ENCODE assay signal across 18 mouse cellular contexts in genomic region chr11:17658717-17659116, GRCm38 (mm10).
DNase-seq lines count a peak whose midpoint lies in the region; ATAC-seq and TF ChIP-seq lines count a peak whose summit lies in the region.
"Had no signal": no experiment of that assay in that cellular context is flagged by ENCODE, and none has a peak within 500 bp of the region (broad histone marks: within the 10 kb centered on the region; RNA-seq: fewer than 3 reads in every experiment).

No protein-coding gene starts in this region.

- peak; percentile 34; the same call in 1 of the 2 replicates for ATAC-seq in midbrain, embryonic 11.5 days (ENCODE audit: low FRiP score)
- no peak for ATAC-seq in midbrain, postnatal 0 days (ENCODE audit: low FRiP score)
- peak; percentile 67 for ATAC-seq in neural tube, embryonic 12.5 days (ENCODE audit: low FRiP score, low read depth)
- ATAC-seq in neural tube, embryonic 15.5 days (ENCODE audit: low FRiP score) = no peak
- ATAC-seq in forebrain, embryonic 15.5 days (replicated peaks) = peak; percentile 57
- ATAC-seq: intestine, embryonic 15.5 days had no signal

- H3K4me2 ChIP-seq in midbrain, embryonic 11.5 days = no peak overlapping the region
- H3K4me2 ChIP-seq in midbrain, postnatal 0 days (ENCODE audit: low read depth, low read length, poor library complexity, severe bottlenecking) = no peak overlapping the region
- no peak overlapping the region for H3K4me2 ChIP-seq in neural tube, embryonic 12.5 days (replicated peaks)
- no peak overlapping the region for H3K4me2 ChIP-seq in neural tube, embryonic 15.5 days
- H3K4me2 ChIP-seq in forebrain, embryonic 15.5 days (replicated peaks) = no peak overlapping the region
- H3K4me2 ChIP-seq: embryonic facial prominence, embryonic 12.5 days; hindbrain, embryonic 14.5 days; intestine, embryonic 15.5 days had no signal

- WGBS in midbrain, embryonic 11.5 days = 85% methylated on average over 4 of the region's 4 CpGs
- WGBS in midbrain, postnatal 0 days = 71% methylated on average over 4 of the region's 4 CpGs
- WGBS in neural tube, embryonic 12.5 days = 87% methylated on average over 4 of the region's 4 CpGs
- WGBS in neural tube, embryonic 15.5 days = 75% methylated on average over 4 of the region's 4 CpGs
- 65% methylated on average over 4 of the region's 4 CpGs for WGBS in forebrain, embryonic 15.5 days

- no peak for TF ChIP-seq CTCF in midbrain, postnatal 0 days (IDR thresholded peaks at IDR 0.05)

- H3K27ac ChIP-seq in midbrain, embryonic 11.5 days (ENCODE audit: low read depth, low read length) = no peak overlapping the region
- H3K27ac ChIP-seq in midbrain, postnatal 0 days (ENCODE audit: low read depth, low read length) = no peak overlapping the region
- no peak overlapping the region for H3K27ac ChIP-seq in neural tube, embryonic 12.5 days
- no peak overlapping the region for H3K27ac ChIP-seq in neural tube, embryonic 15.5 days (replicated peaks)
- no peak overlapping the region for H3K27ac ChIP-seq in forebrain, embryonic 15.5 days (replicated peaks)
- H3K27ac ChIP-seq: embryonic facial prominence, embryonic 12.5 days; heart, embryonic 10.5 days; intestine, embryonic 15.5 days had no signal

- H3K4me3 ChIP-seq in midbrain, embryonic 11.5 days (ENCODE audit: low read depth, low read length) = no peak overlapping the region
- no peak overlapping the region for H3K4me3 ChIP-seq in midbrain, postnatal 0 days (ENCODE audit: low read depth, low read length)
- H3K4me3 ChIP-seq in neural tube, embryonic 12.5 days = no peak overlapping the region
- no peak overlapping the region for H3K4me3 ChIP-seq in neural tube, embryonic 15.5 days (replicated peaks)
- no peak overlapping the region for H3K4me3 ChIP-seq in forebrain, embryonic 15.5 days
- H3K4me3 ChIP-seq: embryonic facial prominence, embryonic 12.5 days; heart, embryonic 10.5 days; intestine, embryonic 15.5 days had no signal

- 0 out of 2 replicates have a peak, but pooled peaks cover 2% of the 10 kb centered on the region for H3K4me1 ChIP-seq in midbrain, embryonic 11.5 days (ENCODE audit: control insufficient read depth, insufficient read depth, low read length)
- H3K4me1 ChIP-seq in midbrain, postnatal 0 days (ENCODE audit: insufficient read depth, low read length) = no peaks in the 10 kb centered on the region
- no peaks in the 10 kb centered on the region for H3K4me1 ChIP-seq in neural tube, embryonic 12.5 days
- H3K4me1 ChIP-seq in neural tube, embryonic 15.5 days = no peaks in the 10 kb centered on the region
- H3K4me1 ChIP-seq in forebrain, embryonic 15.5 days = peaks cover 19% of the 10 kb centered on the region
- H3K4me1 ChIP-seq: embryonic facial prominence, embryonic 12.5 days; heart, embryonic 10.5 days; intestine, embryonic 15.5 days had no signal

- no peak overlapping the region for H3K9ac ChIP-seq in midbrain, embryonic 11.5 days (ENCODE audit: low read length)
- H3K9ac ChIP-seq in midbrain, postnatal 0 days (replicated peaks; ENCODE audit: low read length, poor library complexity, severe bottlenecking) = no peak overlapping the region
- H3K9ac ChIP-seq in neural tube, embryonic 12.5 days = no peak overlapping the region
- no peak overlapping the region for H3K9ac ChIP-seq in neural tube, embryonic 15.5 days (replicated peaks)
- no peak overlapping the region for H3K9ac ChIP-seq in forebrain, embryonic 15.5 days (replicated peaks)
- H3K9ac ChIP-seq: embryonic facial prominence, embryonic 12.5 days; hindbrain, embryonic 14.5 days; intestine, embryonic 15.5 days had no signal

- H3K36me3 ChIP-seq in midbrain, embryonic 11.5 days (ENCODE audit: control insufficient read depth, insufficient read depth, low read length) = no peaks in the 10 kb centered on the region
- no peaks in the 10 kb centered on the region for H3K36me3 ChIP-seq in midbrain, postnatal 0 days (ENCODE audit: insufficient read depth, low read length)
- H3K36me3 ChIP-seq in neural tube, embryonic 12.5 days = no peaks in the 10 kb centered on the region
- no peaks in the 10 kb centered on the region for H3K36me3 ChIP-seq in neural tube, embryonic 15.5 days
- no peaks in the 10 kb centered on the region for H3K36me3 ChIP-seq in forebrain, embryonic 15.5 days
- H3K36me3 ChIP-seq: embryonic facial prominence, embryonic 12.5 days; heart, embryonic 10.5 days; intestine, embryonic 15.5 days had no signal

- no peaks in the 10 kb centered on the region for H3K9me3 ChIP-seq in midbrain, embryonic 11.5 days (ENCODE audit: control insufficient read depth, low read length)
- H3K9me3 ChIP-seq in midbrain, postnatal 0 days (ENCODE audit: low read length) = no peaks in the 10 kb centered on the region
- no peaks in the 10 kb centered on the region for H3K9me3 ChIP-seq in neural tube, embryonic 12.5 days
- no peaks in the 10 kb centered on the region for H3K9me3 ChIP-seq in neural tube, embryonic 15.5 days (replicated peaks)
- no peaks in the 10 kb centered on the region for H3K9me3 ChIP-seq in forebrain, embryonic 15.5 days
- H3K9me3 ChIP-seq: embryonic facial prominence, embryonic 12.5 days; heart, embryonic 10.5 days; intestine, embryonic 15.5 days had no signal

- no peaks in the 10 kb centered on the region for H3K27me3 ChIP-seq in midbrain, embryonic 11.5 days (ENCODE audit: control insufficient read depth, insufficient read depth, low read length)
- H3K27me3 ChIP-seq in midbrain, postnatal 0 days (ENCODE audit: insufficient read depth, low read length) = no peaks in the 10 kb centered on the region
- H3K27me3 ChIP-seq in neural tube, embryonic 12.5 days (replicated peaks) = no peaks in the 10 kb centered on the region
- H3K27me3 ChIP-seq in neural tube, embryonic 15.5 days (replicated peaks) = no peaks in the 10 kb centered on the region
- no peaks in the 10 kb centered on the region for H3K27me3 ChIP-seq in forebrain, embryonic 15.5 days
- H3K27me3 ChIP-seq: embryonic facial prominence, embryonic 12.5 days; intestine, embryonic 15.5 days had no signal

- no peak for DNase-seq in midbrain, embryonic 11.5 days (ENCODE audit: low spot score, missing footprints)
- no peak for DNase-seq in midbrain, postnatal 0 days (ENCODE audit: low spot score)
- no peak for DNase-seq in adipocyte (ENCODE audit: low spot score)
- DNase-seq: adrenal gland, adult 8-10 months; cerebellum, adult 11-12 months; cerebellum, adult 9-10 months; cerebellum, postnatal 25 days; gastrocnemius, postnatal 10 days; heart, adult 18-20 months; heart, postnatal 10 days; heart, postnatal 4 days had no signal

Comparison
In these comparisons a context has a peak if more than half of its experiments do, and no peak if none do; other contexts are left out.
1. ATAC-seq: peak in midbrain, embryonic 11.5 days (single experiment), neural tube, embryonic 12.5 days (single experiment) and forebrain, embryonic 15.5 days (single experiment); none in midbrain, postnatal 0 days (single experiment) and neural tube, embryonic 15.5 days (single experiment).